Mouse (Mus musculus): Measurements from ENCODE around the gene Trappc2l.

DNA sequence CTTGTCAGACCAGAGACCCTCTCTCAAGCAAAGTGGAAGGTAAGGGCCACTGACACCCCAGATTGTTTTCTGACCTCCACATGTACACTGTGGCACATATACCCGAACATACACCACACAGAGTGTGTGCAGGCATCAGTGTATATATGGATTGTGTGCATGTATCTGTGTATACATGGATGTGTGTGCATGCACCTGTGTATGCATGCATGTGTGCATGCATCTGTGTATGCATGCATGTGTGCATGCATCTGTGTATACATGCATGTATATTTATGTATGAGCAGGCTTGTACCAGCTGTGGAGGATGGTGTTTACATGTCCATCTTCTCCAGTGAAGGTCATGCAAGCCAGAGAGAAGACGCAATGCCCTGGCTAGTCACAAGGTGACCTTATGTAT lies 50.5 kb downstream of the Trappc2l start:
- TF ChIP-seq CTCF (conservative IDR thresholded peaks at IDR 0.05; ENCODE audit: low read length) = no peak
- no peak for TF ChIP-seq POU5F1 (IDR thresholded peaks at IDR 0.05; ENCODE audit: borderline replicate concordance, low read length)
